Mouse (Mus musculus) T-cell, adult 66 days (primary cell): ENCODE measurements around the gene 1700024B05Rik. TPM values are rescaled to one million over a fixed set of nuclear protein-coding genes. Genes with fewer than 3 reads are reported as not detected.

Experiments used
- total RNA-seq, 2 experiments: library from RNA; stranded (reverse); gene quantifications; 3 replicates in 1 of 2; 4 replicates in 1 of 2; pipeline ENCODE4 v1.2.4; 2023

1700024B05Rik gene
- not detected for total RNA-seq

DNA sequence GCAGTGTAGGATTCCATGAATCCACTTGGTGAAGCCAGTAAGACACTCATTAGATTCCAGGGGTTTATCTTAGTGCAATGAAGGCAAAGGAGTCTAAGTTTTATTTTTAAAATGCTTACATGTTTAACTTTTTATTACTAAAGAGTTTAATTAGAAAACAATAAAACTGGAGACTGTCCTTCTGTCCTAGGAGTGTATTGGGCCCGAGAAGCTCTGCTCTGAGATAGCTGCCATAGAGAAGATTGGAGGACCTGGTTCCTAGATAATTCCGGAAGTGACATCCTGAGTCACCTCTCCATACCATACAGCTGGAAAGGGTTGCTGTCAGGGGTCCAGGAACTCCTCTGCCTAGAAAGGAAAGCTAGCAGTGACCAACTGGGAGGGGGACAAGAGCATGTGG, at the start of gene 1700024B05Rik:
Gene 1700024B05Rik, plus strand, starts transcription at position 301 of the 400 bp plus-strand sequence.

DNA sequence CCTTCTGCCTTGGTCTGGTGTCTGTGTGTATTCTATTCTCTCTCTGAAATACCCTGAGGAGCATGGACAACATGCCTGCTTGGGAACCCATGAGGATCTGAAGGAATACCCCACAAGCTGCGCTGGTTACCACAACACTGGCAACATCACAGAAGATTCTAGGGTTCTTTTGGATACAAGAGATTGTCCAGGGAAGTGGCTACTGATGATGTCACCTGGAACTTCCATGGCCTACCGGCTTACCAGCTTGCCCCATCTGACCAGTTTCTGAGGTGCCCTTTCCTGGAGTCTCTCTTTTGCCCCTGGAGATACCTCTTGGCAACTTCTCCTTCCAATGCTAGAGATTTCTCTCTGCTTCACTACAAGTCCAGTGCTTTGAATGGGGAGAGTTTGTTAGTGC, 36.6 kb upstream of the 1700024B05Rik start, which contains the start of gene Gm7980:
Gene Gm7980, minus strand, starts transcription at position 101 of the 400 bp plus-strand sequence.

DNA sequence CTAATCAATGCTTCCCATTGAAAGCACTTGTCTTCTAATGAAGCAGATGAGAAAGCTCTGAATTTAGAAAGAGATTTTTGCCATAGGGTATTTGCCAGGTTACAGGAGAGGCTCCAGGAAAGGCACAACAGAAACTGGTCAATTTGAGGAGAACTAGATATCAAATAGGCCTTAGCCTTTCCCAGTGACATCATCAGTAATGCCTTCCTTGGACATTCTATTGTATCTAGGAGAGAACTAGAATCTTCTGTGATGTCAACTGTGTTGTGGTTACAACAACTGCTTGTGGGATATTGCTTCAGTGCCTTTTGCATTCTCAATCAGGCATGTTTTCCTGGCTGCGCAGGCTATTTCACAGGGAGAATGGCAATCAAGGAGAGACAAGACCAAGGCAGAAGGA, 19.1 kb upstream of the 1700024B05Rik start, which contains the start of gene 1700049E17Rik1:
Gene 1700049E17Rik1, plus strand, starts transcription at position 301 of the 400 bp plus-strand sequence.

DNA sequence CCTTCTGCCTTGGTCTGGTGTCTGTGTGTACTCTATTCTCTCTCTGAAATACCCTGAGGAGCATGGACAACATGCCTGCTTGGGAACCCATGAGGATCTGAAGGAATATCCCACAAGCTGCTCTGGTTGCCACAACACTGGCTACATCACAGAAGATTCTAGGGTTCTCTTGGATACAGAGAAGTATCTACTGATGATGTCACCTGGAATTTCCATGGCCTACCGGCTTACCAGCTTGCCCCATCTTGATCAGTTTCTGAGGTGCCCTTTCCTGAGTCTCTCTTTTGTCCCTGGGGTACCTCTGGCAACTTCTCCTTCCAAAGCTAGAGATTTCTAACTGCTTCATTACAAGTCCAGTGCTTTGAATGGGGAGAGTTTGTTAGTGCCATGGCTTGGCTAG, 24.0 kb downstream of the 1700024B05Rik start, which contains the start of gene Gm6401:
Gene Gm6401, minus strand, starts transcription at position 101 of the 400 bp plus-strand sequence.

DNA sequence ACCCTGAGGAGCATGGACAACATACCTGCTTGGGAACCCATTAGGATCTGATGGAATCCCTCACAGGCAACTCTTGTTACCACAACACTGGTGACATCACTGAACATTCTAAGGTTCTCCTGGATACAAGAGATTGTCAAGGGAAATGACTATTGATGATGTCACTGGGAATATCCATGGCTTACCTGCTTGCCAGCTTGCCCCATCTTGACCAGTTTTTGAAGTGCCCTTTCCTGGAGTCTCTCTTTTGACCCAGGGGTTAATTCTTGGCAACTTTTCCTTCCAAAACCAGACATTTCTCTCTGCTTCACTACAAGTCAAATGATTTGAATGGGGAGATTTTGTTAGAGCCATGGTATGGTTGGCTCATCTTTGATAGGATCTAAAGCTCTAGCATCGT, 39.4 kb downstream of the 1700024B05Rik start, which contains the start of gene Gm3543:
Gene Gm3543, minus strand, starts transcription at position 101 of the 400 bp plus-strand sequence.

Other genes with a start within 250 kb of the 1700024B05Rik start
- not detected for gene Gm8068, start 242.1 kb upstream of the 1700024B05Rik start, total RNA-seq
- not detected for gene Gm7929, start 193.4 kb upstream of the 1700024B05Rik start, total RNA-seq
- gene Gm47189, start 171.6 kb upstream of the 1700024B05Rik start, total RNA-seq: not detected
- not detected for gene Gm7980, start 36.7 kb upstream of the 1700024B05Rik start, total RNA-seq
- not detected for gene 1700049E17Rik1, start 19.0 kb upstream of the 1700024B05Rik start, total RNA-seq
- not detected for gene Gm6401, start 23.9 kb downstream of the 1700024B05Rik start, total RNA-seq
- not detected for gene Gm3543, start 39.3 kb downstream of the 1700024B05Rik start, total RNA-seq
- not detected for gene Gm7951, start 173.4 kb downstream of the 1700024B05Rik start, total RNA-seq
- gene Gm17027, start 218.6 kb downstream of the 1700024B05Rik start, total RNA-seq: not detected
- gene Gm3573, start 246.8 kb downstream of the 1700024B05Rik start, total RNA-seq: not detected